Mouse (Mus musculus): Measurements from ENCODE around the gene Eif2ak4.

The Eif2ak4 gene

GRCm38 (mm10) chr2:118405568-118405967, 17.1 kb downstream of the Eif2ak4 start:
- DNase-seq (ENCODE audit: low read depth), result no peak

GRCm38 (mm10) chr2:118406811-118407210, 18.4 kb downstream of the Eif2ak4 start:
- DNase-seq (ENCODE audit: low read depth), result no peak

GRCm38 (mm10) chr2:118408336-118408895, 20.0 kb downstream of the Eif2ak4 start:
- no peak for DNase-seq (ENCODE audit: low read depth)

- DNase-seq (ENCODE audit: low read depth), result no peak
Observed at GRCm38 (mm10) chr2:118412821-118413220, 24.4 kb downstream of the Eif2ak4 start.

GRCm38 (mm10) chr2:118415601-118416355, 27.4 kb downstream of the Eif2ak4 start:
- DNase-seq (ENCODE audit: low read depth), result no peak

GRCm38 (mm10) chr2:118418076-118418475, 29.7 kb downstream of the Eif2ak4 start:
- no peak for DNase-seq (ENCODE audit: low read depth)

GRCm38 (mm10) chr2:118421951-118422350, 33.5 kb downstream of the Eif2ak4 start:
- no peak for DNase-seq (ENCODE audit: low read depth)

GRCm38 (mm10) chr2:118422385-118422784, 34.0 kb downstream of the Eif2ak4 start:
- no peak for DNase-seq (ENCODE audit: low read depth)

GRCm38 (mm10) chr2:118428296-118428695, 39.9 kb downstream of the Eif2ak4 start:
- no peak for DNase-seq (ENCODE audit: low read depth)

- DNase-seq (ENCODE audit: low read depth), result no peak
Observed at GRCm38 (mm10) chr2:118429297-118429696, 40.9 kb downstream of the Eif2ak4 start.

- no peak for DNase-seq (ENCODE audit: low read depth)
Observed at GRCm38 (mm10) chr2:118430630-118431029, 42.2 kb downstream of the Eif2ak4 start.

GRCm38 (mm10) chr2:118431589-118431988, 43.2 kb downstream of the Eif2ak4 start:
- DNase-seq (ENCODE audit: low read depth), result peak; percentile 41

GRCm38 (mm10) chr2:118442172-118442571, 53.8 kb downstream of the Eif2ak4 start:
- DNase-seq (ENCODE audit: low read depth), result no peak

GRCm38 (mm10) chr2:118442723-118443122, 54.3 kb downstream of the Eif2ak4 start:
- no peak for DNase-seq (ENCODE audit: low read depth)

GRCm38 (mm10) chr2:118445696-118446674, 57.6 kb downstream of the Eif2ak4 start:
- DNase-seq (ENCODE audit: low read depth), result no peak

- no peak for DNase-seq (ENCODE audit: low read depth)
Observed at GRCm38 (mm10) chr2:118448181-118448580, 59.8 kb downstream of the Eif2ak4 start.

GRCm38 (mm10) chr2:118451056-118451455, 62.6 kb downstream of the Eif2ak4 start:
- DNase-seq (ENCODE audit: low read depth), result no peak

GRCm38 (mm10) chr2:118457029-118457428, 68.6 kb downstream of the Eif2ak4 start:
- no peak for DNase-seq (ENCODE audit: low read depth)

GRCm38 (mm10) chr2:118457463-118458261, 69.2 kb downstream of the Eif2ak4 start:
- DNase-seq (ENCODE audit: low read depth), result no peak

GRCm38 (mm10) chr2:118461480-118462165, 73.2 kb downstream of the Eif2ak4 start:
- no peak for DNase-seq (ENCODE audit: low read depth)

- DNase-seq (ENCODE audit: low read depth), result no peak
Observed at GRCm38 (mm10) chr2:118463480-118463879, 75.1 kb downstream of the Eif2ak4 start.

All from induced T-regulatory cell, adult 2 months (primary cell).